Mouse (Mus musculus): ENCODE measurements around the gene Evx1. TPM values are rescaled to one million over a fixed set of nuclear protein-coding genes. Genes with fewer than 3 reads are reported as not detected.

Evx1 gene
- polyA plus RNA-seq (2014; fragmentation: Nextera tagmentation; extraction: Ambion mirVana) = 1.9 TPM in 2 replicates

GRCm38 (mm10) chr6:52313391-52314303, at the start of gene Evx1:
Gene Evx1, plus strand, starts transcription at chr6:52313498.
- Histone ChIP-seq H3K36me3 (ENCODE audit: control insufficient read depth, insufficient read depth, low read length) (no peaks in the 10 kb centered on the region), H3K9ac (ENCODE audit: low read length) (peak within 1 kb of the TSS; percentile 10; the same call in 1 of the 2 replicates), H3K9me3 (ENCODE audit: control insufficient read depth, low read length) (no peaks in the 10 kb centered on the region), H3K27ac (ENCODE audit: low read depth, low read length) (0 out of 2 replicates have a peak within 1 kb of the TSS, but pooled peaks have one; percentile 27), H3K4me1 (ENCODE audit: control insufficient read depth, insufficient read depth, low read length) (0 out of 2 replicates have a peak, but pooled peaks cover 5% of the 10 kb centered on the region), H3K4me3 (ENCODE audit: low read depth, low read length) (peak within 1 kb of the TSS; percentile 20), H3K27me3 (ENCODE audit: control insufficient read depth, insufficient read depth, low read length) (peaks cover 98% of the 10 kb centered on the region), H3K4me2 (ENCODE audit: low read depth) (peak within 1 kb of the TSS; percentile 19)
- DNase-seq (ENCODE audit: low spot score) = peak; percentile 56
- ATAC-seq (ENCODE audit: insufficient read depth, low FRiP score, low TSS enrichment) = no peak
- WGBS = under 1% methylated on average over 57 of the region's 59 CpGs

- H3K4me3 ChIP-seq (ENCODE audit: low read depth, low read length) = no peak overlapping the region
- 3% methylated on average over 5 of the region's 5 CpGs for WGBS
- H3K4me1 ChIP-seq (ENCODE audit: control insufficient read depth, insufficient read depth, low read length) = peaks cover 8% of the 10 kb centered on the region
- H3K27ac ChIP-seq (ENCODE audit: low read depth, low read length) = no peak overlapping the region
- H3K9ac ChIP-seq (ENCODE audit: low read length) = no peak overlapping the region
- no peaks in the 10 kb centered on the region for H3K36me3 ChIP-seq (ENCODE audit: control insufficient read depth, insufficient read depth, low read length)
- ATAC-seq (ENCODE audit: insufficient read depth, low FRiP score, low TSS enrichment) (no peak), DNase-seq (ENCODE audit: low spot score) (peak; percentile 42)
- H3K4me2 ChIP-seq (ENCODE audit: low read depth) = no peak overlapping the region
- H3K27me3 ChIP-seq (ENCODE audit: control insufficient read depth, insufficient read depth, low read length) = peaks cover 95% of the 10 kb centered on the region
- H3K9me3 ChIP-seq (ENCODE audit: control insufficient read depth, low read length) = no peaks in the 10 kb centered on the region
Measured at GRCm38 (mm10) chr6:52264106-52264790, 49.0 kb upstream of the Evx1 start.

- WGBS = under 1% methylated on average over 18 of the region's 18 CpGs
- no peak overlapping the region for H3K27ac ChIP-seq (ENCODE audit: low read depth, low read length)
- ATAC-seq (ENCODE audit: insufficient read depth, low FRiP score, low TSS enrichment) (no peak), DNase-seq (ENCODE audit: low spot score) (peak; percentile 24)
- H3K4me3 ChIP-seq (ENCODE audit: low read depth, low read length) = no peak overlapping the region
- H3K9me3 ChIP-seq (ENCODE audit: control insufficient read depth, low read length) = no peaks in the 10 kb centered on the region
- H3K4me1 ChIP-seq (ENCODE audit: control insufficient read depth, insufficient read depth, low read length) = peaks cover 6% of the 10 kb centered on the region
- H3K9ac ChIP-seq (ENCODE audit: low read length) = no peak overlapping the region
- peaks cover 97% of the 10 kb centered on the region for H3K27me3 ChIP-seq (ENCODE audit: control insufficient read depth, insufficient read depth, low read length)
- H3K36me3 ChIP-seq (ENCODE audit: control insufficient read depth, insufficient read depth, low read length) = no peaks in the 10 kb centered on the region
- no peak overlapping the region for H3K4me2 ChIP-seq (ENCODE audit: low read depth)
Measured at GRCm38 (mm10) chr6:52265306-52265912, 47.9 kb upstream of the Evx1 start.

GRCm38 (mm10) chr6:52265913-52266665, 47.2 kb upstream of the Evx1 start:
- no peak overlapping the region for H3K4me2 ChIP-seq (ENCODE audit: low read depth)
- no peak overlapping the region for H3K9ac ChIP-seq (ENCODE audit: low read length)
- no peaks in the 10 kb centered on the region for H3K4me1 ChIP-seq (ENCODE audit: control insufficient read depth, insufficient read depth, low read length)
- DNase-seq (ENCODE audit: low spot score) (peak; percentile 58), ATAC-seq (ENCODE audit: insufficient read depth, low FRiP score, low TSS enrichment) (no peak)
- no peak overlapping the region for H3K27ac ChIP-seq (ENCODE audit: low read depth, low read length)
- no peak overlapping the region for H3K4me3 ChIP-seq (ENCODE audit: low read depth, low read length)
- no peaks in the 10 kb centered on the region for H3K36me3 ChIP-seq (ENCODE audit: control insufficient read depth, insufficient read depth, low read length)
- H3K27me3 ChIP-seq (ENCODE audit: control insufficient read depth, insufficient read depth, low read length) = peaks cover 97% of the 10 kb centered on the region
- 1% methylated on average over 19 of the region's 19 CpGs for WGBS
- H3K9me3 ChIP-seq (ENCODE audit: control insufficient read depth, low read length) = no peaks in the 10 kb centered on the region

GRCm38 (mm10) chr6:52266666-52266985, 46.7 kb upstream of the Evx1 start:
- no peak overlapping the region for H3K4me3 ChIP-seq (ENCODE audit: low read depth, low read length)
- ATAC-seq (ENCODE audit: insufficient read depth, low FRiP score, low TSS enrichment) (no peak), DNase-seq (ENCODE audit: low spot score) (no peak)
- no peaks in the 10 kb centered on the region for H3K9me3 ChIP-seq (ENCODE audit: control insufficient read depth, low read length)
- no peaks in the 10 kb centered on the region for H3K4me1 ChIP-seq (ENCODE audit: control insufficient read depth, insufficient read depth, low read length)
- no peaks in the 10 kb centered on the region for H3K36me3 ChIP-seq (ENCODE audit: control insufficient read depth, insufficient read depth, low read length)
- H3K4me2 ChIP-seq (ENCODE audit: low read depth) = no peak overlapping the region
- no peak overlapping the region for H3K9ac ChIP-seq (ENCODE audit: low read length)
- H3K27me3 ChIP-seq (ENCODE audit: control insufficient read depth, insufficient read depth, low read length) = peaks cover 97% of the 10 kb centered on the region
- under 1% methylated on average over 9 of the region's 9 CpGs for WGBS
- H3K27ac ChIP-seq (ENCODE audit: low read depth, low read length) = no peak overlapping the region

- ATAC-seq (ENCODE audit: insufficient read depth, low FRiP score, low TSS enrichment) (no peak), DNase-seq (ENCODE audit: low spot score) (no peak)
- H3K4me3 ChIP-seq (ENCODE audit: low read depth, low read length) = no peak overlapping the region
- H3K4me2 ChIP-seq (ENCODE audit: low read depth) = no peak overlapping the region
- H3K9me3 ChIP-seq (ENCODE audit: control insufficient read depth, low read length) = no peaks in the 10 kb centered on the region
- no peaks in the 10 kb centered on the region for H3K36me3 ChIP-seq (ENCODE audit: control insufficient read depth, insufficient read depth, low read length)
- no peak overlapping the region for H3K9ac ChIP-seq (ENCODE audit: low read length)
- H3K27me3 ChIP-seq (ENCODE audit: control insufficient read depth, insufficient read depth, low read length) = peaks cover 96% of the 10 kb centered on the region
- no peaks in the 10 kb centered on the region for H3K4me1 ChIP-seq (ENCODE audit: control insufficient read depth, insufficient read depth, low read length)
- no peak overlapping the region for H3K27ac ChIP-seq (ENCODE audit: low read depth, low read length)
- 13% methylated on average over 5 of the region's 5 CpGs for WGBS
Measured at GRCm38 (mm10) chr6:52267221-52267620, 46.1 kb upstream of the Evx1 start.

- H3K4me2 ChIP-seq (ENCODE audit: low read depth) = no peak overlapping the region
- no peaks in the 10 kb centered on the region for H3K4me1 ChIP-seq (ENCODE audit: control insufficient read depth, insufficient read depth, low read length)
- no peak overlapping the region for H3K9ac ChIP-seq (ENCODE audit: low read length)
- ATAC-seq (ENCODE audit: insufficient read depth, low FRiP score, low TSS enrichment) (no peak), DNase-seq (ENCODE audit: low spot score) (no peak)
- H3K36me3 ChIP-seq (ENCODE audit: control insufficient read depth, insufficient read depth, low read length) = no peaks in the 10 kb centered on the region
- no peaks in the 10 kb centered on the region for H3K9me3 ChIP-seq (ENCODE audit: control insufficient read depth, low read length)
- 4% methylated on average over 3 of the region's 3 CpGs for WGBS
- H3K27me3 ChIP-seq (ENCODE audit: control insufficient read depth, insufficient read depth, low read length) = peaks cover 96% of the 10 kb centered on the region
- no peak overlapping the region for H3K27ac ChIP-seq (ENCODE audit: low read depth, low read length)
- H3K4me3 ChIP-seq (ENCODE audit: low read depth, low read length) = no peak overlapping the region
Measured at GRCm38 (mm10) chr6:52267691-52268090, 45.6 kb upstream of the Evx1 start.

GRCm38 (mm10) chr6:52268341-52268740, 45.0 kb upstream of the Evx1 start:
- no peak for ATAC-seq (ENCODE audit: insufficient read depth, low FRiP score, low TSS enrichment)
- no peaks in the 10 kb centered on the region for H3K4me1 ChIP-seq (ENCODE audit: control insufficient read depth, insufficient read depth, low read length)
- H3K9me3 ChIP-seq (ENCODE audit: control insufficient read depth, low read length) = no peaks in the 10 kb centered on the region
- DNase-seq (ENCODE audit: low spot score) = no peak
- no peak overlapping the region for H3K9ac ChIP-seq (ENCODE audit: low read length)
- WGBS = under 1% methylated on average over 7 of the region's 7 CpGs
- H3K27me3 ChIP-seq (ENCODE audit: control insufficient read depth, insufficient read depth, low read length) = peaks cover 96% of the 10 kb centered on the region
- H3K36me3 ChIP-seq (ENCODE audit: control insufficient read depth, insufficient read depth, low read length) = no peaks in the 10 kb centered on the region
- H3K4me2 ChIP-seq (ENCODE audit: low read depth) = no peak overlapping the region
- H3K4me3 ChIP-seq (ENCODE audit: low read depth, low read length) = no peak overlapping the region
- H3K27ac ChIP-seq (ENCODE audit: low read depth, low read length) = no peak overlapping the region
